Mouse (Mus musculus): Measurements from ENCODE around the gene Palmd.

The Palmd gene

DNA sequence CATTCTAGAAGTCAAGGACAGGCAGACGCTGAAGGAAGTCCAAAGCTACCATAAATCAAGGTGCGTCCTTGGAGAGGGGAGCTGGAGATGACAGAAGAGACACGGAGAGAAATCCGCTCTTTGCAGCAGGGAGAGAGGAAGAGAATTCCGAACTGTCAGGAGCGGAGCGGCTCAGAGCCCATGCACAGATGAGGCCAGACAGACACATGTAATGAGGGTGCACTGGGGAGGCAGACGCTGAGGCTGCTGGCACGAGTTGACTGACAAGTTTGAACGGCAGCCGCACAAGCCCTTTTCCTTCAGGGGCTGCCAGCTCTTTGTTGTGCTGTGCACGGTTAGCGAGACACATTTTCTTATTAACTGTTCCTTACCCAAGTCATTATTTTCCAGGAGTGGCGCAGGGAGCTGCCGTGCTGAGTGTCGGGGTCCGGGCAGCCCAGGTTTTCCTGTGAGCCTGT is at the start of gene Palmd:
Gene Palmd, minus strand, starts transcription at position 448 of the 458 bp plus-strand sequence.
- DNase-seq (ENCODE audit: low spot score), result peak; percentile 64

- no peak for DNase-seq (ENCODE audit: low spot score)
These were observed 41.4 kb upstream of the Palmd start for GRCm38 (mm10) chr3:117010182-117010581.

DNA sequence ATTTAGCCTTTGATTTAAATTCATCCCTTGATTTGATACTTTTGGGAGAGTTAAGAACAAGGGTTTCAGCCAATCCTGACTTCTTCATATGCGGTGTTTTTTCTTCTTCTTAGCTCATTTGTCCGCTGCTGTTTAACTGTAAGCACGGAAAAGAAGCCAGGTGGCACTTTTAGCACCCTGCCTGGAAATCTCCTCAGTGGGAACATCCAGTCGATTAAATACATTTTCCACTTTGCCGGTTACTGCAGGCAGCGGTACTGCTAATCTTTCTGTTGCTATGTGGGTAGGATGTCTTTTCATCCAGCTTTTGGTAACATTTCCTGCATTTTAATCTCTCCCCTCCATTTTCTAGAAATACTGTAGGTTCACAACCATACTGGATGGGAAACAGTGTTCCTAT is 38.6 kb upstream of the Palmd start:
- DNase-seq (ENCODE audit: low spot score), result no peak

- no peak for DNase-seq (ENCODE audit: low spot score)
These were observed 37.8 kb upstream of the Palmd start for GRCm38 (mm10) chr3:117006636-117007035.

- no peak for DNase-seq (ENCODE audit: low spot score)
These were observed 34.6 kb upstream of the Palmd start for GRCm38 (mm10) chr3:117003379-117003778.

DNA sequence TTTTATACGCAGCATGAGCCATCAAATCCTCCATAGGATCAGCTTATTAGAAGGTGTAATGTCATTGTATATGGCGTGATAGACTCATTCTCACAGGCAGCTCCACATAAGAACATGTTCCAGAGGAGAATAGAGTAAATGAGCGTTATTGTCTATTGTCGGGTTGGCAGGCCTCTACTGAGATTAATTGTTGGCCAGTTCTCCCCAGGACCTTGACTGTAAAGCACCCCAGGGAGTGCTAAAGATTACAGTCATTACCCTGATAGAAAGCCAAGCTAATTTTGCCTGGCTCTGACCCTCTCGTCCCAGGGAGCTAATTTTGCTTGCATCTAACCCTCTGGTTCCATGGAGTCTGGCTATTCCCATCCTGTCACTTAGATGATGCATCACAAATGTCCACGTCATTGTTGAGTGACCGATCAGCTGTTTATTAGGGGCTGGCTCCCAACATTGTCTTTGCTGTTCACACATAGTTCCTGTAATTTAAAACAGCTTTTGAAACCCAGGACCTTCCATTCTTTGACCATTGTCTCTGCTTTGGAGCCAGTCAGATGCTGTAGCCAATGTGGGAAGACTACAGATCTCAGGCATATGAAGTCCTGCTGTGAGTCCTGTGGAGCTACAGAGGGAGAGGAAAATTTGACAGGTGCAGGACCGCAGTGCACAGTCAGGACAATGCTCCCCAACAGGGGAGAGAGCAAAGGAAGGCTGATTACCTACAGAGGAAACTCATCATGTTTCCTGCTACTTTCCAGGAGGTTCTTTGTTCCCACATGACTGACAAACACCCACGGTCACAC is 33.1 kb upstream of the Palmd start:
- no peak for DNase-seq (ENCODE audit: low spot score)

- DNase-seq (ENCODE audit: low spot score), result no peak
These were observed 24.2 kb upstream of the Palmd start for GRCm38 (mm10) chr3:116993011-116993410.

DNA sequence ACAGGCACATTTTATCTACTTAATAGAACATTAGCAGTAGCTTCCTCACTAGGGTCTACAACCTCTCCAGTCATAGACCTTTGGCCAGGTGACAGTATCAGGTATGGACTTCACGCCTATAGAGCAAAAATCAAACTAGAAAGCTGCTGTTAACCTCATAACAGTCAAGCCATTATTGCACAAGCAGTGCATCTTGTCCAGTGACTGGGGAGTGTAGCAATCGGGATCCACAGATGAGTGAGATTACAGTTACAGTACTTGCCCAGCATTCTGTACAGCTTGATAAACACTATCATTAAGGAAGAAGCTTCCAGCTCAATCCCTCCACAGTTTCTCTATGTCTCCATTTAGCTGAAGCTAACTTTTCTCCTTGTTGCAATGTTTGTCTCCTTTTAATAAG is 22.4 kb upstream of the Palmd start:
- DNase-seq (ENCODE audit: low spot score), result no peak

DNA sequence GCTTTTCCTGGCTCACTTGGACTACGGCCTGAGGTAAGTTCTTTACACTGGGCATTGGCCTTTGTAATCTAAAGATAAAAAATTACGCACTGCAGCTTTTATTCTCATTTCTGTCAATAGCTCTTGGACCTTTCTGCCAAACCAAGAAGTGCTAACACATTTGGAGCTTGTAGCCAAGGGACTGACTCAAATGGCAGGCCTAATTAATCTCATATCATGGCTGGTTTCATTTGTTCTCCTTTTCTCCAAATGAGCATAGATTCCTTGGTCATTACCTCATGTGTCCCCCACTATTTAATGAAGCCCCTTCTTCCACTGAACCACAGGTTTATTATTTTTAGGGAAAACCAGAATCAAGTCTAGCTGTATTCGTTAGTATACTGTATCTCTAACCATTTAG is 19.4 kb upstream of the Palmd start:
- no peak for DNase-seq (ENCODE audit: low spot score)

DNA sequence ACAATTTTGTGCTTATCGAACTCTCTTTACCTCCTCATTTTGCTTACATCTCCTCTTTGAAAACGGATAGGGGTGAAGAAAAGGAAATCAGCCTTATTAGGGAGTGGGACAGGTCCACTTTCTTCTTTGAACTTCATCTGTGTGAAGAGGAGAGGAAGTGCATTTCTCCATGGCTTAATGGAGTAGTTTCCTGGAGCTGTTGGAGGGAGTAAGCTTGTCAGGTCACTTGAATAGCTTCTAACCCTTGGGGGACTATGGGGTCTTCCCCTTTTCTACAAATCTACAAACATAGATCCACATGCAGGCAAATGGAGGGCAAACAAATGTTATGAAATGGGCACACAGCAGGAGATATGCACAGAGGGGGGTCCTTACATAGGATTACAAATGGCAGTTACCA is 17.7 kb upstream of the Palmd start:
- no peak for DNase-seq (ENCODE audit: low spot score)

- no peak for DNase-seq (ENCODE audit: low spot score)
These were observed 17.0 kb upstream of the Palmd start for GRCm38 (mm10) chr3:116985741-116986140.

GRCm38 (mm10) chr3:116985042-116985455 is 16.3 kb upstream of the Palmd start:
- DNase-seq (ENCODE audit: low spot score), result no peak

GRCm38 (mm10) chr3:116981811-116982575 is 13.2 kb upstream of the Palmd start:
- DNase-seq (ENCODE audit: low spot score), result no peak

- no peak for DNase-seq (ENCODE audit: low spot score)
These were observed 999 bp upstream of the Palmd start for GRCm38 (mm10) chr3:116969786-116970185.

DNA sequence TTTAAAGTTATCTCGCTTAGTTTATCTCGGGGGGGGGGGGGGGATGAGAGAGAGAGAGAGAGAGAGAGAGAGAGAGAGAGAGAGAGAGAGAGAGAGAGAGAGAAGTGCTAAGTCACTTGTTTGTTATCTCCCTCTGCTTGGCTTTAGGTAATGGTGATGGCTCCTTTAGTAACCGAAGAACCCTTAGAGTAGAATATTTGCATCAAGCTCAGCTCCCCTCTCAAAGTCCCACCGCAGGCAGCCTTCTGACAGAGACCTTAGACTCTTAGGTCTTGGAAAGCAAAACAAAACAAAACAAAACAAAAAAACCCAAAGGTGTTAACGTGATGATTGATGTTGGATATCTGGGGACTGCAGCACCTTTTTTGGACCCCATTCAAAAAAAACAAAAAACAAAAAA is 216 bp upstream of the Palmd start:
- DNase-seq (ENCODE audit: low spot score), result no peak

DNA sequence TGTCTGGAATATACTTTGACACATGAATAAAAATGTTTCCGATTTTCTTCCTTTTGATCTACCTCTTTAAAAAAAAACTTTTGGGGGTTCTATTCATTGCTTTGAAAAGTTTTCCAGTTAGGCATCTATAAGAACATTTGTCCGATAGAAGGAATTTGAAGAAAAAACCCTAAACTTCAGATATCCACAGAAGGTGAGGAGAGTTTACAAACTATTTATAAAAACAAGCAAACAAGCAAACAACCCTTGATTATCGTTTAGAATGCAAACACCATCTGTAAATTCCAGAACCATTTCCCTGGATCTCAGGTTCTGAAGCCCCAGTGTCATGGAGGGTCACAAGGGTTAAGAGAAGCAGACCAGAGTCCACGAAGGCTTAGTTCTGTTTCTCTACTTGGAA is 820 bp downstream of the Palmd start, which contains the start of gene 4930455H04Rik:
Gene 4930455H04Rik, plus strand, starts transcription at position 301 of the 400 bp plus-strand sequence.
- DNase-seq (ENCODE audit: low spot score), result no peak

DNA sequence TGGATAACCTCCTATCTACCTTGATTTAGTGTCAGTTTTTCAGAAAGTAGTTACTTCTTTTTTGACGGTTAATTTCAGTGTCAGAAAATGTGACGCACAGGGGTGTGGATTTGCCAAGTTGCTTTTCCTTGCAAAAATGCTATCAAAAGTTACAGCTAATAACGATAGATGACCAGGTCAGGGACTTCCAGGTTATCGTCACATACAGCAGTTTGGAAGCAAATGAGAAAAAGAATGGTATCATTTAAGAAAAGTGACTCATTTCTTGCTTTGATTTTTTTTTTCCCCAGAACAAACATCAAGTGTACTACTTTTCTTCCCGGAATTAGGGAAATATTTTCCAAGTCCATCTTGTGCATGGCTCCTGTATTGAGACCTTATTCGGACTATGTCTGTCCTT is 1.4 kb downstream of the Palmd start:
- DNase-seq (ENCODE audit: low spot score), result no peak

DNA sequence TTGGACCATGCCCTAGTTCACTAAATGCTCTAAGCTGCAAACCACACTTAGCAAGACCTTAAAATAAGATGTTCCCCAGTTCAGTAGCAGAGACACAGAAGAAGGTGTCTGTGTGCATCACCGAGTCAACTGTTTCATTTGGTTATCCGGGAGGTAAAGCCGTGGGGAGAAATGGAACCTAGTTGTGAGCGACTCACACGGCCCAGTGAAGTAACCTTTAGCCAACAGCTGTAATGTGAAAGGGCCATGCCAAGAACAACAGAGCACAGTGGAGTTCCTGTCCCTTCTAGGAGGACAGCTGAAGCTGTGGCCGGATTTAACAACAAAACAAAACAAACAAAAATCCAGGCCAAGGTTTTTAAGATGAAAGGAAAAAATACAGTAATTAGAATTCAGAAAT is 2.0 kb downstream of the Palmd start:
- DNase-seq (ENCODE audit: low spot score), result peak; percentile 62

- DNase-seq (ENCODE audit: low spot score), result peak; percentile 86
These were observed 2.6 kb downstream of the Palmd start for GRCm38 (mm10) chr3:116966225-116966624.

GRCm38 (mm10) chr3:116964426-116964825 is 4.4 kb downstream of the Palmd start:
- peak; percentile 50 for DNase-seq (ENCODE audit: low spot score)

DNA sequence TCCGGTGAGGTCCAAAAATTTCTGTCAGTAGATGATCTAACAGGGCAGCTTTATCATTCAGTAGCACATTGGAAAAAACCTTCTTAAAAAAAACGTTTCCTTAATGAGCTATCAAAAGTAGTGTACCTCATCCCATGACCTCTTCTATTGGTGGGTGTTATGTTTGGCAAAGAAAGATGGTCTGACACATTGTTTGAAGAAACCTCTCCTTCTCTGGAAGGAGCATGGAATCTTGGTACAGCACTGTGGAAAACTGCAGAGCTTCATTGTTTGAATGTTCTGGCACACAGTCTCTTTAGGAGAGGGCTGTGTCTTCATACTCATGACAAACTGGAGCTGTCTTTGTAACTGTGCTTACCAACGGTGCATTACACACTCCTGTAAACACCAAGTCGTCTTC is 5.6 kb downstream of the Palmd start:
- DNase-seq (ENCODE audit: low spot score), result peak; percentile 50

- DNase-seq (ENCODE audit: low spot score), result no peak
These were observed 7.2 kb downstream of the Palmd start for GRCm38 (mm10) chr3:116961354-116962142.
